Mouse (Mus musculus): Measurements from ENCODE around the gene Nudt22.

DNA sequence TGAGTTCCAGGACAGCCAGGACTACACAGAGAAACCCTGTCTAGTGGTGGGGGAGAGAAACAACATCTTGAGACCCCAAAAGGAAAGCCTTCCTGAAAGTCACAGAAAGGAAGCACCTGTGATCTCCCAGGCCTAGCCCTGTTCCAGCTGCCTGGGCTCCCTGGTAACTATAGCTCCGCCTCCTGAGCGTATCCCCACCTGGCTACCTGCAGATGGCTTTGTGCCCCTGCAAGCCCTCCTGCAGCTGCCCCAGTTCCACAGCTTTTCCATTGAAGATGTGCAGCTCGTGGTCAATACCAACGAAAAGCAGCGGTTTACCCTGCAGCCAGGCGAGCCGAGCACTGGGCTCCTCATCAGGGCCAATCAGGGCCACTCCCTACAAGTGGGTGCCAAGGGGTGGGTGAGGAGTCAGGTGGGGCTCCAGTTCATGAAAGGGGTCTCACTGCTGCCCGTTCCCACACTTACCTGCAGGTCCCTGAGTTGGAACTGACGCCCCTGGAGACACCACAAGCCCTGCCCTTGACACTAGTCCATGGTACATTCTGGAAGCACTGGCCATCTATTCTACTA lies 1.9 kb upstream of the Nudt22 start:
- TF ChIP-seq POLR2A (IDR thresholded peaks at IDR 0.05; ENCODE audit: borderline replicate concordance, low read depth, low read length) (no peak), CTCF (IDR thresholded peaks at IDR 0.05; ENCODE audit: low read depth, low read length) (no peak)
